Comparison of ENCODE assay signal across 8 mouse cellular contexts in genomic region chr19:15837715-15838175, GRCm38 (mm10).
DNase-seq lines count a peak whose midpoint lies in the region; ATAC-seq lines count a peak whose summit lies in the region.

No protein-coding gene starts in this region.

- H3K9me3 ChIP-seq in forebrain, embryonic 12.5 days: no peaks in the 10 kb centered on the region
- H3K9me3 ChIP-seq in neural tube, embryonic 13.5 days: no peaks in the 10 kb centered on the region

- intact Hi-C loops in left cerebral cortex, postnatal 4 days (cut with DNase I): no loop called here
- intact Hi-C loops in left cerebral cortex, postnatal 36 days (cut with DNase I): no loop called here

- H3K27me3 ChIP-seq in forebrain, embryonic 12.5 days: peaks cover 13% of the 10 kb centered on the region; the same call in 1 of the 2 replicates
- peaks cover 5% of the 10 kb centered on the region; the same call in 1 of the 2 replicates for H3K27me3 ChIP-seq in neural tube, embryonic 13.5 days

- 20% methylated on average over 1 of the region's 1 CpGs for WGBS in forebrain, embryonic 12.5 days
- WGBS in neural tube, embryonic 13.5 days: 4% methylated on average over 1 of the region's 1 CpGs

- H3K36me3 ChIP-seq in forebrain, embryonic 12.5 days (replicated peaks): no peaks in the 10 kb centered on the region
- no peaks in the 10 kb centered on the region for H3K36me3 ChIP-seq in neural tube, embryonic 13.5 days

- H3K27ac ChIP-seq in forebrain, embryonic 12.5 days: peak overlapping the region; percentile 74
- H3K27ac ChIP-seq in neural tube, embryonic 13.5 days (replicated peaks): peak overlapping the region; percentile 83

- ATAC-seq in forebrain, embryonic 12.5 days (ENCODE audit: low FRiP score): peak; percentile 41; the same call in 1 of the 2 replicates
- peak; percentile 42 for ATAC-seq in neural tube, embryonic 13.5 days (ENCODE audit: low read depth)

- DNase-seq in left cerebral cortex, postnatal 4 days: peak; percentile 10
- DNase-seq in left cerebral cortex, postnatal 36 days (ENCODE audit: low spot score in 2 of 2): no peak
- DNase-seq in kidney, postnatal 25 days: peak; percentile 15 to 38
- DNase-seq in urinary bladder, postnatal 36 days (ENCODE audit: low spot score in 2 of 2): no peak
- no peak for DNase-seq in cerebellum, adult 9-11 months
- DNase-seq in Muller cell, postnatal 12 days (ENCODE audit: inconsistent ontology term): no peak

- H3K4me3 ChIP-seq in forebrain, embryonic 12.5 days (replicated peaks): no peak overlapping the region
- no peak overlapping the region for H3K4me3 ChIP-seq in neural tube, embryonic 13.5 days

- H3K9ac ChIP-seq in forebrain, embryonic 12.5 days: no peak overlapping the region
- no peak overlapping the region for H3K9ac ChIP-seq in neural tube, embryonic 13.5 days

- no peak overlapping the region for H3K4me2 ChIP-seq in forebrain, embryonic 12.5 days
- peak overlapping the region; percentile 39 for H3K4me2 ChIP-seq in neural tube, embryonic 13.5 days

- peaks cover 31% of the 10 kb centered on the region for H3K4me1 ChIP-seq in forebrain, embryonic 12.5 days
- peaks cover 39% of the 10 kb centered on the region for H3K4me1 ChIP-seq in neural tube, embryonic 13.5 days (replicated peaks)

Comparison
In these comparisons a context has a peak if more than half of its experiments do, and no peak if none do; other contexts are left out.
1. DNase-seq: peak in left cerebral cortex, postnatal 4 days (single experiment) and kidney, postnatal 25 days (2 of 2); none in left cerebral cortex, postnatal 36 days (0 of 2), urinary bladder, postnatal 36 days (0 of 2), cerebellum, adult 9-11 months (single experiment) and Muller cell, postnatal 12 days (single experiment).